Mouse (Mus musculus) splenic B cell, adult 2 months (primary cell): ENCODE results near the gene Tsen34.
"Not testable (repeated sequence)": the region's sequence is repeated elsewhere in the genome, so short reads cannot be mapped to it uniquely, and the experiment has no call there.

Experiments used
- DNase-seq: peaks from one replicate; pipeline ENCODE4 v3.0.0-alpha.2; 2011; ENCODE audit warnings: low read depth, low spot score
- H3K27me3 ChIP-seq: 2 replicates; pipeline ENCODE4 v1.6.1; 2012; ENCODE audit warnings: mild to moderate bottlenecking, low read length, moderate library complexity, mixed read lengths; ENCODE audit not compliant: control insufficient read depth, poor library complexity, insufficient read depth, severe bottlenecking
- H3K36me3 ChIP-seq: 2 replicates; pipeline ENCODE4 v1.6.1; 2012; ENCODE audit warnings: mild to moderate bottlenecking, low read length, moderate library complexity, mixed read lengths; ENCODE audit not compliant: control insufficient read depth, poor library complexity, insufficient read depth, severe bottlenecking

Tsen34 gene

DNA sequence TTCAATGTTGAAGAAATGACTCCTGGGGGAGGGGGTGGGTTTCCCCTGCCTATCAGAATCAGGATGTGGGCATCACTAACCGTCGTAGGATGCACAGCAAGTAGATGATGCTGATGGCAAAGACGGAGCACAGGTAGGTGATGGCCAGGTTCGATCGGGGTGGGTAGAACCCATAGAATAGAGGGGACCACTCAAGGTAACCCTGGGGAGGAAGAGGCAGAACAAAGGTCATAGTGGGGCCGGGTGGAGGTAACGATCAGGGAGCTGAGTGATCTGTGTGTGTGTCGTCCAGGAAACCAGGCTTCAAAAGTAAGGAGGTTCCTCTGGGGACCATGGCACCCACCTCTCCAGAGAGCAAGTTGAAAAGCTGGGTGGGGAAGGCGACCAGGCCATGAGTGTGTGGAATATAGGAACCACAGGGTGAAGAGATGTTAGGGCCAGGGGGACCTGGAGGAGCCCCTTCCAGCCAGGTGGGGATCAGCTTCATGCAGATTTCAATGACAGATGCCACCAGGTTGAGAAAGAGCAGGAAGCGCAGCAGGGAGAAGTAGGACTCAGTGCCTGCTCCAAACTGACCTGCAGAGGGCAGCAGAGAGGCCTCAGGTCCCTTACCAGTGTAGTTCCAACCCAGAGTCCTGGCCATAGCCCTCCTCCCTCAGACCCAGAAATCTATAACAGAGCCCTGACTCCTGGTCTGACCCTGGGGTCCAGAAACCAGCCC lies 18.0 kb upstream of the Tsen34 start:
- H3K27me3 ChIP-seq = no peaks in the 10 kb centered on the region
- peak; percentile 89 for DNase-seq

DNA sequence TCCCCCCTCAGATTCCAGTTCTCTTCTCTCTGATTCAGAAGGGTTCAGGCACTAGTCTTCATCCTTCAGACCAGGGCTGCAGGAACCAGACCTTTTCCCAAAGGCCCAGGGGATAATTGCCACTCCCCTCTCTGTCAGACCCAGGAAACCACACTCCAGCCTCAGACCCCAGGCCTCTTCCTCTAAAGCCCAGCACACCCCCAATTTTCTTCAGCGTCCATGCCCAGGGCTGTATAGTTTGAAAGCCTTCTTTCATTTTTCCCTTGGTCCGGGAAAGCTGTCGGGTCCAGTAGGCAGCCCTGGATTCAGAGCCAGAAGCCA lies 17.5 kb upstream of the Tsen34 start:
- DNase-seq = no peak
- H3K27me3 ChIP-seq = no peaks in the 10 kb centered on the region
- peaks cover 3% of the 10 kb centered on the region for H3K36me3 ChIP-seq

More for the DNA sequence above, 18.0 kb upstream of the Tsen34 start:
- peaks cover 3% of the 10 kb centered on the region for H3K36me3 ChIP-seq

DNA sequence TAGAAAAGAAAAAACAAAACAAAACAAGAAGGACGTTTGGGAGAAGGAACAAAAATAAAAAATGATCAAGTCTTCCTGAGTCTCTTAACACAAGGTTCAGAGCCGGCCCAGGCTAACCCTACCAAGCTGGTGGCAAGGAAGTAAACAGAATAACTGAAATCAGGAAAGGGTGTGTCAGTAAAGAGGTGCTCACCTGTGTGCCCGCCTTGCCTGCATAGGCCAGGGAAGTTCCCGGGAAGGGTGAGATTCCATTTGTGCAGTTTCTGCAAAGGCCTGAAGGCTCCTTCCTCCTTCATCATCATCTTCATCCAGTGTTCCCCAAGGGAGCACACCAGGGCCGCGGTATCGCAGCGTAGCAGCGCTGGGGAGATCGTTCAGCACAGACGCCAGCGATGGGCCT lies 16.3 kb upstream of the Tsen34 start:
- no peak for DNase-seq
- Histone ChIP-seq H3K36me3 (peaks cover 5% of the 10 kb centered on the region), H3K27me3 (no peaks in the 10 kb centered on the region)

DNA sequence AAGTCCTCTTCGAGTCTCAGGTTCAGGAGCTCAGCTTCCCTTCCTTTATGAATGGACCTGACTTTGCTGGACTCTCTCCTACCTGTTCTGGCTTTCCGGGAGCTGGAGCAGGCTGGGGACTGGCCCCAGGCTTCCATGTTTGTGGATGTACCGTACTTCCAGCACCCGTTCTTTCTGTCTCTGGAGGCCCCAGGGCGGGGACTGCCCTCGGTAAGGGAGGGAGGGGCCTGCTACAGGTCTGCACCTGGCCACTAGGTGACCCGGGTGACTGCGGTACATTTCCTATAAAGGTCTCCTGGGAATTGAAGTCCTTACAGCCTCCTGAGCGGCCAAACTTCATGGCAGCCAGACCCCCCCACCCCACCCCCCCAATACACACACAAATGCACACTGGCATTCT lies 15.3 kb upstream of the Tsen34 start, which contains the start of gene Tmc4:
Gene Tmc4 (minus strand): TSS at position 212 of the 400 bp plus-strand sequence.
- H3K27me3 ChIP-seq = no peaks in the 10 kb centered on the region
- DNase-seq = no peak
- peaks cover 5% of the 10 kb centered on the region for H3K36me3 ChIP-seq

DNA sequence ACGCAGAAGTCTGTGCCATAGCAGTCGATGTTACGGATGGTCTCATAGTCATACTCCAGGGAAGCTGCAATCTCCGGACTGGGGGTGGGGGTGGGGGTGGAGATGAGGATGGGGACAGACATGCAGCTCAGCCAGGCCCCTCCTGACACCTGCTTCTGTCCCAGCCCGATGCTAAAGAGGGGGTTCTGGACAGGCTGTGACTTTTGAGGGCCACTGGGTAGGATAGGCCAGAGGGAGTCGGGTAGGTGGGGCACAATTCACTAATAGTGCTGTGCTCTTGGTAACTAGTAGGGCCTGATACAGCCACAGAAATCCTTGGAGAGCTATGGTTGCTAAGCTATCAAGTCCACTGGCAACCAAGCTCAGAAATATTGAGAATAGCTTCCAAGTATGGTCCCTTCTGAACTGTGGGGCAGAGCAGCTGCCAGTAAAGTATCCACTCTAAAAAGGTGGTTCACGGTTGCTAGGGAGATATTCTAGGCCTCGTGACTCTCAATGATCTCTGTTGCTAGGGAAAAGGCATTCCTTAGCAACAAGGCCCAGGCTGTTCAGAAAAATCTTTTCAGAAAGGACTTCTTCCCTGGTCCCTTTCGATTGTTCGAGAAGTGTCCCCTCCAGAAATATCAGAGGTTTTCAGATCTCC lies 8.6 kb upstream of the Tsen34 start:
- Histone ChIP-seq H3K36me3 (peaks cover 14% of the 10 kb centered on the region), H3K27me3 (no peaks in the 10 kb centered on the region)
- DNase-seq = no peak

DNA sequence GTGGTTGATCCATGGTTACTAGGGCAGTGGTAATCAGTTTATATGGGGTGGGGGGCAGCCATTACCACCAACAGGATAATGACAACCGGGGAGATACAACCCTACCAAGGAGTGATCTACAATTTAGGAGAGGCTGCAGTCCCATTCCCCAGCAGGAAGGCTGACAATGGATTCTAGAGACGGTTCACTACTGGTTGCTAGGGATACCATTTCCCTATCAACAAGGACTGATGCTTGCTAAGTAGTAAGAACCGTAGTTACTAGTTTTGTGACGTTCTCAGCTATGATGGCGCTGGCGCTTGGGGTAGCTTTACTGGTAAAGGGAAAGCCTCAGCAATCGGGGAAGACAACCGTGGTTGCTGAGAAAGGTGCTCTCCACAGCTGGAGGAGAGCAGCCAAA lies 8.0 kb upstream of the Tsen34 start:
- DNase-seq = no peak
- peaks cover 13% of the 10 kb centered on the region for H3K36me3 ChIP-seq
- H3K27me3 ChIP-seq = no peaks in the 10 kb centered on the region

DNA sequence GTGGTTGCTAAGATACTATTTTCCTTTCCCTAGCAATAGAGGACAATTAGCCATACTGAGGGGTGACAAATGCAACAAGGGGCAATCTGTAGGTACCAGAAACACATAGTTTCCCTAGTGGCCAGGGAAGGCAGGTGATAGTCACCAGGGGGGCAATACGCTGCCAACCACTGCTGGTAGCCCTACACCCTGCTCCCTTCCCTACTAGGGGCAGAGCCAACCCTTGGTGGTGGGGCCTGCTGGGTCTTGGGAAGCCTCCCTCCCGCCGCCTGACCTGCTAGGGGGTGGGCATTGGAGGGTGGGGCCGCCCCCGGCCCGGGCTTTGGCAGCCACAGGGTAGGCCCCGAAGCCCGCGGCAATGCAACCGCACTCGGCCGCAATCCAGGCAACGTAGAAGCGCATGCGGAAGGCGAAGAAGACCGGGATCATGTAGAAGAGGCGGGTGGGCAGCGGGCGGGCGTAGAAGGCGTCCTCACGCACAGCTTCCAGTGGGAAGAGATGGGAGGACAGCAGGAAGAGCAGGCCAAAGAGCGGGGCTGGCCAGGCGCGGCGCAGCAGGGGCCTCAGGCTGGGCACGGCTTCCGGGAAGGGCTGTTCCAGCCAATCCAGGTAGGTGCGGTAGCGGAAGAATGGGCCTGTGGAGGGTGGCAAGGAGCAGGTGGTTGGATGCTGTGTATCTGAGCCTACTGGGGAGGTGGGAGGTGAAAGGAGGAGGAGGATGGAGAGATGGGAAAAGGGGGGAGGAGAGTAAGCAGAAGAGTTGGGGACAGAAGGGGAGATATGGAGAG lies 7.1 kb upstream of the Tsen34 start:
- Histone ChIP-seq H3K36me3 (peaks cover 16% of the 10 kb centered on the region), H3K27me3 (no peaks in the 10 kb centered on the region)
- no peak for DNase-seq

DNA sequence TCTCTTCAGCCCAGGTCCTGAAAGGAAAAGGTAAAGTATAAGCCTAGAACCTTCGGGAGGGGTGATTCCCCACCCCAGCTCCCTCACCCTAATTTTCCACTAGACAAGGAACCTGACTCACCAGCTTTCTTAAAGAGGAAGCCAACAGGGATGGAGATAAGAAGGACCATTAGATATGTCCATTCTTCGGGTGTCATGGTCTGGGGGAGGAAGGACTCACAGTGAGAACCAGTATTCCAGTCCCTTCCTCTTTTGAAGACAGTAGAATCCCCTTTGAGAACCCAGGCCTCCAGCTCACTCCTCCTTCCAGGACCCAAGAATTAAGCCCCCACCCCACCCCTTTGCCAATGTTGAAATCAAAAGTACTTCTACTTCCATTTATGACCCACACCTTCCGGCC lies 744 bp upstream of the Tsen34 start:
- Histone ChIP-seq H3K27me3 (no peaks in the 10 kb centered on the region), H3K36me3 (peaks cover 5% of the 10 kb centered on the region)
- no peak for DNase-seq

DNA sequence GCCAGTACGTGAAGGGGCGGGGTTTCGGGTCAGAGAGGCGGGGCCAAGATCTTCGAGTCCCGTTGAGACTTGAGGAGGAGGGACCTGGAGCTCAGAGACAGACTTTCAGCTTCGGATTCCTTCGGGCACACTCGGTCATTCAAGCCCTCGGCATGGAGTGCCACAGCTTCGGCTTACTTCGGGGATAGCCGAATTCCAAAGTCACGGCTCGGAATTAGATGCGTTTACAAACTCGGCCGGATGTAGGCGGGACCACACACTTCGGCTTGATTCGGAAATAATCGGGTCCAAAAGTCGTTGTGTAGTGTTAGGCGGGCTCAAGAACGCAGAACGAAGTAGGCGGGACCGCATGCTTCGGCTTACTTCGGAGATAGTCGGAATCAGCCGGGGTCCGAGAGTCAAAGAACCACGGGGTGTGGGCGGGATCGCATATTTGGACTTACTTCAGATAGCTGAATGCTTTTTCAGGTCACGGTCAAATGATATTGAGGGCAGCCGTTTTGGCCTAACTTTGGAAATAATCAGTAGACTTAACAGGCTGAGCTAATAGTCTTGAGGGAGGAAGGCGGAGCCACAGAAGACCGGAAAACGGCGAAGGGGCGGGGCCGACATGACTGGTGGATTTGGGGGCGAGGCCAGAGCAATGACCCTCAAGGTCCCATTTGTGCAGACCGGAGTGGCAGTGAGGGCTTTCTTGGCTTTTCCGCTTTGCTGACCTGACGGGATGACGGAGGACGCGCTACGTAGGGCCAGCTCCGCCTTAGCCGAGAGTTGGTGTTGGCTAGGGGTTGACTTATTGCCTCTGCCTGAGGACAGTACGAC lies 535 bp downstream of the Tsen34 start, which contains the start of gene Mboat7:
Gene Mboat7 (minus strand): TSS at position 537 of the 822 bp plus-strand sequence.
- no peaks in the 10 kb centered on the region for H3K27me3 ChIP-seq
- peak; percentile 97 for DNase-seq
- peaks cover 4% of the 10 kb centered on the region for H3K36me3 ChIP-seq

DNA sequence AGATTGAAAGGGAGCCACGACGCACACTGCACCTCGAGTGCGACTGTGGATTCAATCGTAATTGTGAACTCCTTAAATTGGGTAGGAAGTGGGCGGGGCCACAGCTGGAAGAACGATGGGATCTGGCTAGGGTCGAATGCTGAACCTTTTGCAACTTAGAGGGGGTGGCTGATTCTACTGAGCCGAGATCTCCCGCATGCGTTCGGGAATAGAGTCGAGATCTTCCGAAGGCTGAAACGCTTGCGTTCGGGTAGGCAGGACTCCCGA lies 1.1 kb downstream of the Tsen34 start:
- H3K36me3 ChIP-seq = peaks cover 7% of the 10 kb centered on the region
- no peak for DNase-seq
- H3K27me3 ChIP-seq = no peaks in the 10 kb centered on the region

DNA sequence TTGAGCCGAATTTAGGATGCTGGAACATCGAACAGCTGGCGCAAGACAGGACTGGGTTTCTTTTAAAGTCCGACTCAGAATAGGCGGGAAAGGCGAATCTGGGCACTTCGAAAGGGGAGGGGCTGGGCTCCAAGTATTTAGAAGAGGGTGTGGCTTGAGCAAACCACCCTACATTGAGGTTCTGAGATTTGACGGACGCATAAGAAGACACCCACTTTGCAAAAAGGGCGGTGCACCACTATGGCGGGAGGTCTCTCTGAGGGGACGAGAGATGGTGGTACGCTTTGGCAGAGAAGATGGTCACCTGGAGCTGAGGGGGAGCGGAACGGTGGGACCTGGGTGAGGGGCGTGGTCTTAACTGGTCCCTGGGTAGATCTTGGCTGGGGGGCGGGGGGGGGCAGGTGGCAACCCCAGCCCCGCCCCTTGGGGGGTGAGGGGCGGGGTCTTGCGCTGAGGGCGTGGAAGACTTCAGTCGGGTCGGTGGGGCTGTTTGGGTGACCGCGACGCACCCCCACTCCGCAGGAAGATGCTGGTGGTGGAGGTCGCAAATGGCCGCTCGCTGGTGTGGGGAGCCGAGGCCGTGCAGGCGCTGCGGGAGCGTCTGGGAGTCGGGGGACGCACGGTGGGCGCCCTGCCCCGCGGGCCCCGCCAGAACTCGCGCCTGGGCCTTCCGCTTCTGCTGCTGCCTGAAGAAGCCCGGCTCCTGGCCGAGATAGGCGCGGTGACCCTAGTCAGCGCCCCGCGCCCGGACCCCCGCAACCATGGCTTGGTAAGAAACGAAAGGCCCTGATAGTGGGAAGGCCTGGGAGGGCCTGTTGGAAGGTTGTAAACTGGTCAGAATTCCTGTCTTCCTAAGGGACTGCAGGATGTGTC lies 1.6 kb downstream of the Tsen34 start:
- DNase-seq = peak; percentile 89
- Histone ChIP-seq H3K27me3 (no peaks in the 10 kb centered on the region), H3K36me3 (peaks cover 7% of the 10 kb centered on the region)

DNA sequence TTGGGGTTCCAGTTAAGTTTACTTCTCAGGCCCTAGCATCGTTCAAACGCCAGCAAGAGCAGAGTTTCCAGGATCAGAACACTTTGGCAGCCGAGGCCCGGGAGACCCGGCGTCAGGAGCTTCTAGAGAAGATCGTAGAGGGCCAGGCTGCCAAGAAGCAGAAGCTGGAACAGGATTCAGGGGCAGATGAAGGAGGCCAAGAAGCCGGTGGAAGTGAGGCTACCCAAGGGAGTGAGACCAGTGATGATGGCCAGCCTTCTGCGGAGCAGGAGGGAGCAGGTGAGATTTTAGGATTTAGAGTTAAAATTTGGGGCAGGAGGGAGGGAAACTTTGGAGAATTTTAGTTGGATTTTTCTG lies 2.3 kb downstream of the Tsen34 start:
- not testable (repeated sequence) for DNase-seq, H3K27me3 ChIP-seq, H3K36me3 ChIP-seq

DNA sequence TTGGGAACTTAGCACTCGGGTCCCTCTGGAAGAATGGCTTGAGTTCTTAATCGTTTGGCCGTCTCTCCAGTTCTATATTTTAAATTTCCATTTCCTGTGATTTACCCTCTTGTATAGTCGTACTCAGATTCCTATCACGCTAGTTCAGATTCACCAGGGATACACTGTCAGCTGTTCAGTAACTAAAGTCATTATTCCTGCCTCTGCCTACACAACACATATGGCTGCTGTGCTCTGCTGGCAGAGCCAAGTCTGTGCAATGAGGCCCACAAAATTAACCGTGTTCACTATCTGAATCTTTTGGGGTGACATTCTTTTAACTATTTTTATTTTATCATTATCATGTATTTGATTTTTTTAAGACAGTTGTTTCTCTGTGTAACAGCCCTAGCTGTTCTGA lies 5.8 kb downstream of the Tsen34 start:
- no peak for DNase-seq
- Histone ChIP-seq H3K27me3 (no peaks in the 10 kb centered on the region), H3K36me3 (peaks cover 4% of the 10 kb centered on the region)
